9 mouse cellular contexts compared by ENCODE assay signal in the genomic region with DNA sequence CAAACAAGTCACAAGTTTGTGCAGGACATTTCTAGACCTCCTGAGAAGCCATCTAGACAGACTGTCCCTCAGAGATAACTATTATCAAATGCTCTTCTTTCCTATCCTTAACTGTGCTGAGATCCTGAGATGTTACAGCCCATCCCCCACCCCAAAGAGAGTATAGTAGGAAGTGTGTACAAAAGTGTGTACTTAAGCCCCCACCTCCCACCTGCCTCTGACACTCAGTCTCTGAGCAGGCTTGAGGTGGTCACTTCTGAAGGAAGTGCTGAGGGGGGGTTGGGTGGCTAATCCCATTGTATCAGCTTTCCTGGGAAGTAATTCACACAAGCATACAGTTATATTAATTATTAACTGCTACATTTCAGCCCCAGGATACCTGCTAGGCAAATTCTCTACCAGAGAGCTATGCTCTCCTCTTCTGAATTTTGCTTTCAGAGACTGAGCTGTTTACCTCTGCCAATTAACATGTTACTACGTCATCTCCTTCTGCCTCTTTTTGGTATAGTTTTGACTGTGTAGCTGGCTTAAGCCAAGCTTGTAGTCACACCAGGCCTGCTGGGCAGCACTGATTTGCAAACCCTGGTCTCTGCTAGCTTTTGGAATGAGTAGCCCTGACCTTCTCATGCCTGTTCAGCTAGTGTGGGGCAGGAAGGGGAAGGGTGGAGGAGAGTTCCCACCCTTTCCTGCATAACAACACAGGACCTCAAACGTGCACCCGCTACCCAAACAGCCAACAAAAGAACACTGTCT.
A peak's percentile ranks its signal among the peaks of the same experiment; 100 is the strongest.
DNase-seq lines count a peak whose midpoint lies in the region; ATAC-seq and TF ChIP-seq lines count a peak whose summit lies in the region.
"Had no signal": no experiment of that assay in that cellular context is flagged by ENCODE, and none has a peak within 500 bp of the region (broad histone marks: within the 10 kb centered on the region; RNA-seq: fewer than 3 reads in every experiment).

No protein-coding gene starts in this region.

- no peak for TF ChIP-seq RAD21 in MEL (IDR thresholded peaks at IDR 0.05; ENCODE audit: low read depth, low read length)

- H3K4me3 ChIP-seq in MEL (ENCODE audit: control insufficient read depth in 1 of 2, insufficient read depth in 1 of 2, low read depth in 2 of 2, low read length in 2 of 2) = peak overlapping the region in 1 of 2 experiments; percentile 28; a peak in 2 of 4 replicates
- no peak overlapping the region for H3K4me3 ChIP-seq in heart, embryonic 13.5 days

- no peak for TF ChIP-seq CTCF in MEL (IDR thresholded peaks at IDR 0.05 in 2 of 3, conservative IDR thresholded peaks at IDR 0.05 in 1 of 3; ENCODE audit: control insufficient read depth in 1 of 3, insufficient read depth in 1 of 3, low read depth in 2 of 3, low read length in 3 of 3, poor library complexity in 1 of 3, severe bottlenecking in 1 of 3)

- no peaks in the 10 kb centered on the region for H3K27me3 ChIP-seq in MEL (ENCODE audit: control insufficient read depth in 1 of 2, insufficient read depth in 2 of 2, low read length in 2 of 2)
- H3K27me3 ChIP-seq in heart, embryonic 13.5 days (replicated peaks) = no peaks in the 10 kb centered on the region

- peak overlapping the region; percentile 64 for H3K27ac ChIP-seq in MEL (ENCODE audit: control insufficient read depth, low read depth, low read length)
- peak overlapping the region; percentile 59 for H3K27ac ChIP-seq in heart, embryonic 13.5 days (replicated peaks)

- H3K36me3 ChIP-seq in MEL (ENCODE audit: control insufficient read depth in 1 of 2, insufficient read depth in 2 of 2, low read length in 2 of 2) = peaks cover 0 to 22% of the 10 kb centered on the region in 2 experiments; a peak in 2 of 4 replicates
- no peaks in the 10 kb centered on the region for H3K36me3 ChIP-seq in heart, embryonic 13.5 days
- H3K36me3 ChIP-seq: G1E had no signal

- TF ChIP-seq POLR2A in MEL (IDR thresholded peaks at IDR 0.05; ENCODE audit: control insufficient read depth in 1 of 2, insufficient read depth in 1 of 2, low read depth in 1 of 2, low read length in 2 of 2, poor library complexity in 1 of 2) = no peak

- TF ChIP-seq EP300 in MEL (IDR thresholded peaks at IDR 0.05; ENCODE audit: low read depth in 1 of 2, low read length in 2 of 2) = peak in 1 of 2 experiments; percentile 50; a peak in 2 of 4 replicates

- 53% methylated on average over 3 of the region's 3 CpGs for WGBS in heart, embryonic 13.5 days

- DNase-seq in embryo, embryonic 11 days = peak; percentile 12
- no peak for DNase-seq in embryo, embryonic 9.5 days (ENCODE audit: extremely low spot score)
- DNase-seq in MEL (ENCODE audit: low read depth, low spot score) (no peak), liver (peak; percentile 12)
- DNase-seq in left cerebral cortex, adult 11 months (ENCODE audit: low spot score) = no peak
- no peak for DNase-seq in gastrocnemius, postnatal 10 days

- no peaks in the 10 kb centered on the region for H3K79me2 ChIP-seq in MEL (ENCODE audit: control insufficient read depth, insufficient read depth, low read length, poor library complexity)

- no peaks in the 10 kb centered on the region for H3K9me3 ChIP-seq in MEL (replicated peaks; ENCODE audit: insufficient read depth, low read length)
- no peaks in the 10 kb centered on the region for H3K9me3 ChIP-seq in heart, embryonic 13.5 days

- H3K9ac ChIP-seq in MEL (ENCODE audit: control insufficient read depth, low read depth, low read length, poor library complexity, severe bottlenecking) = no peak overlapping the region
- H3K9ac ChIP-seq in heart, embryonic 13.5 days = no peak overlapping the region

- H3K4me1 ChIP-seq in MEL (ENCODE audit: control insufficient read depth in 1 of 2, insufficient read depth in 2 of 2, low read length in 2 of 2) = peaks cover 19 to 30% of the 10 kb centered on the region in 2 experiments
- H3K4me1 ChIP-seq in heart, embryonic 13.5 days = peaks cover 36% of the 10 kb centered on the region

- no peak for ATAC-seq in heart, embryonic 13.5 days (ENCODE audit: extremely low read depth, insufficient number of reproducible peaks, low FRiP score, low TSS enrichment)
- peak; percentile 50 for ATAC-seq in neutrophil, adult 5-6 weeks (ENCODE audit: extremely low read depth, insufficient number of reproducible peaks, low FRiP score, poor library complexity, severe bottlenecking)

- no peak overlapping the region for H3K4me2 ChIP-seq in heart, embryonic 13.5 days

TF ChIP-seq in MEL, 35 proteins besides CTCF, POLR2A, EP300 and RAD21:
- TF ChIP-seq E2F4 (IDR thresholded peaks at IDR 0.05; ENCODE audit: borderline replicate concordance, low read depth, low read length) = no peak
- TF ChIP-seq TCF12 (IDR thresholded peaks at IDR 0.05; ENCODE audit: low read depth, low read length) = peak; percentile 46; the same call in 1 of the 2 replicates
- no peak for TF ChIP-seq TAL1 (IDR thresholded peaks at IDR 0.05; ENCODE audit: low read length)
- peak; percentile 29; the same call in 1 of the 2 replicates for TF ChIP-seq SIN3A (IDR thresholded peaks at IDR 0.05; ENCODE audit: low read length)
- TF ChIP-seq SMC3 (IDR thresholded peaks at IDR 0.05; ENCODE audit: low read depth, low read length) = no peak
- peak; percentile 46; the same call in 1 of the 2 replicates for TF ChIP-seq GATA1 (IDR thresholded peaks at IDR 0.05; ENCODE audit: low read depth, low read length)
- no peak for TF ChIP-seq POLR2AphosphoS2 (IDR thresholded peaks at IDR 0.05; ENCODE audit: low read length)
- TF ChIP-seq ZC3H11A (IDR thresholded peaks at IDR 0.05; ENCODE audit: low read depth, low read length) = no peak
- peak; percentile 61 for TF ChIP-seq CHD2 (IDR thresholded peaks at IDR 0.05; ENCODE audit: low read length)
TF ChIP-seq in MEL: peak in this region for 4.

Comparison
In these comparisons a context has a peak if more than half of its experiments do, and no peak if none do; other contexts are left out.
1. DNase-seq: peak in embryo, embryonic 11 days (single experiment) and liver (single experiment); none in embryo, embryonic 9.5 days (single experiment), MEL (single experiment), left cerebral cortex, adult 11 months (single experiment) and gastrocnemius, postnatal 10 days (single experiment).